Mouse (Mus musculus) adrenal gland, postnatal 36 days (tissue): ENCODE results near the gene Cnst. TPM values are rescaled to one million over a fixed set of nuclear protein-coding genes. Genes with fewer than 3 reads are reported as not detected.

Experiments used
- DNase-seq, 2 experiments: peaks; one replicate each; pipeline ENCODE4 v3.0.0; 2021; ENCODE audit warnings: mixed read lengths in 1 of 2
- total RNA-seq, 2 experiments: library from RNA; stranded (reverse); gene quantifications; 2 replicates each; pipeline ENCODE4 v1.2.3; 2021

Cnst gene
- total RNA-seq, 2 experiments from 2014 or later, result 21.1 to 43.6 TPM

GRCm38 (mm10) chr1:179592143-179592542 lies 46.0 kb downstream of the Cnst start:
- DNase-seq, result no peak

DNA sequence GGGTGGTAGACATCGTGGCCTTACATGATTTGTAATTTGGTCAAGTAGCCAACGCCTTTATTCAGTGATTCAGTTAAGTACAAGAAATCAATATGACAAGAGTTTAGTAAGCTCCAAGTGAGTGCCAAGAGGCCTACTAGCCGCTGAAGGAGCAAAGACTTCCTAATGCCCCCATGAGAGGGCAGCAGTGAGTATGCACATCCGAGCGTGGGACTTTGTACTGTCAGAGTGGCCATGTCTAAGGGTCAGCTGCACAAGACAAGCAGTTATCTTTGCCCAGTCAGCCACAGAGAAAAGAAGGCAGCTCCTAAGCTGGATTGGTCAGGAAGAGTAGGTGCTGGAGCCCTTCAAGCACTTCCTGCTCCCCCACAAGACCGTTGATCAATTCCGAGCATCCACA lies 46.8 kb downstream of the Cnst start:
- peak; percentile 8 to 29 for DNase-seq

- DNase-seq, result no peak
Observed at GRCm38 (mm10) chr1:179598386-179598785, 52.2 kb downstream of the Cnst start.

DNA sequence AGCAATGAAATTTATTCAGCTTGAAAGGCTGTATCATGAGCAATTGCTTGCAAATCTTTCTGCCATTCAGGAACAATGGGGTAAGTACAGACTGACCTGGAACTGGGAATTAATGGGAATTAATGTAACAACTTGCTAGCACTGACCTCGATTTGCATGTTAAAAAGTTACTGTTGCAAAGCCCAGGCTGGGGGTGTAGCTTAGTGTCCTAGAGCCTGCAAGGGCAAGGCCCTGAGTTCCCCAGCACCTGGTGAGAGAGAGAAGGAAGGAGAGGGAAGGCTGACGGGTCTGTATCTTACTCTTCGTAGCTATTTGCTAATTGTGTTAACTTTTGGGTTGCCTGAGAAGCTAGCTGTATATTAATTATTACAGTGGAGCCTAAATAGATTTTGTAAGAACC lies 58.4 kb downstream of the Cnst start:
- no peak for DNase-seq

DNA sequence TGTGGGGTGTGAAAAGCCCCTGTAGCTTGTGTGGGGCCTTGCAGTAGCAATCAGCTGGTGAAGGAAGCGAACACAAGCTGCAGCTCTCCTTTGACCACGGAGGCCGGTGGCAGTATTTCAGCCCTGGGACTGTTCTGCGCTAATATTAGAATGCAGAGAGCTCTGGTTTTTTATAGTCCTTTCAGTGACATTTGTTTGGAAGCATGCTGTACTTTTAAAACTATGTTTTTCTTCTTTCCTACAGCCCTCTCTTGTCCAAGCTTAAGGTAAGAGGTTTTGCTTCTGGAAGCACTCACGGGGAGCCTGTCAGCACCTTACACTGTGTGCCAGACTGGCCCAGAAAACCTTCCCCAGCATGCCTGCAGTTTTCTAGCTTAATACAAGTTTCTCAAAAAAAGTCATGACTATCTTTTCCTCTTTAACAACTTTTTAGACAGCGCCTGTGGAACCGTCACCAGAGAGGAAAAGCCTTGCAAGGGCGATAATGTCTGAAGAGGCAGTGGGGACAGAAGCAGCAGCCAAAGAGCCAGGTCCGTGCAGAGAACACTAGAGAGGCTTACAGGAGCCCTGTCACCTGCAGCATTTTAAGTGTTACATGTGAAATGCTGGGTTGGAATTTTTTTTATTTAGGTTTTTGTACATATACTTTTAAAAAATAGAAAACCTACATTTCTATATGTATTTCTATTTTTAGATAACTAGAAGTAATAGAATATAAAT lies 60.0 kb downstream of the Cnst start:
- no peak for DNase-seq

DNA sequence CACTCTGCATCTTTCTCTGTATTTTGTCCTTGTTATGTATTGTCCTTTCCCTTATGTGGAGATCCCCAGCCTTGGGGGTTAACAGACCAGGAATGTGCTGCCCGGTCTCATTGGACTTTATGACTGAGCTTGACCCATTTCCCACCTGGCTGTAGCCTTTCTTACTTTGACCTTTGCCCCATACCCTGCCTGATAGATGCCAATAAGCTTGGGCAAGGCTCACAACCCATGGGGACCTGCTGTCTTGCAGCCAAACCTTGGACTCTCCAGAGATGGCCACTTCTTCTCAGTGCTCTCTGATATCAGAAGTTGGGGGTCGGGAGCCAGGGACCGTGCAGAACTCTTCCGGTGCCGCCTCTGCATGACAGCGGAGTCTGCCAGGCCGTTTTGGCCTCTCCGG lies 62.4 kb downstream of the Cnst start:
- DNase-seq, result peak; percentile 5 to 36

DNA sequence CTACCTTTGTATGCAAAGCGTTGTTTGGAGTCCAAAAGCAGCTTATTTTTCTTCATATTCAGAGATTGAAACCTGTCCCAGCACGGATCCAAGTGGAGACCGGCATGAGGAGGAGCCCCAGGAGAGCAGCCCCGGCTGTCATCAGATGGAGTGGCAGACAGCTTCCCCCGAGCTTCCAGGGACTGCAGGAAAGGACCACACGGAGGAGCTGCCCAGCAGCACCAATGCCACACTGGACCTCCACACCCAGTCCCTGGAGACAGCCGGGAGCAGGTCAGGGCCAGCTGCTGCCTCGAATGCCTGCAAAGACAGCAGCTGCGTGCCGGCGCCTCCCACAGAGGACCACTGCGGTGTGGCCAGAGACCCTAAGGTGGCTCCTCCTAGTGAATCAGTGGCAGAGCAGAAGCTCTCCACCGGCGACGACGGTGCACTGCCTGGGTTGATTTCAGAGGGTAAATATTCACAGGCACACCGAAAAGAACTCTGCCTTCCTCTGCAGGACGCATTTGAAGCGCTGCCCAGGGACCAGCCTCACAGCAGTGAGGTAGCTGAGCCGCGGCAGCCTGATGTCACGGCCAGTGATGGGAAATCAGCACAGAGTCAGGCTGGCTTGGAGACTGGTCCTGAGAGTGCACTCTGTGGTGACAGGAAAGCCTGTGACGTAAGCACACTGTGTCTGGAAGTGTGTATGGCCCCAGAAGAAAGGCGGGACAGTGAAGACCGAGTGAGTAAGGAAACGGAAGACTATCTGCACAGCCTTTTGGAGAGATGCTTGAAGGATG lies 63.7 kb downstream of the Cnst start:
- peak in 1 of 2 experiments; percentile 18 for DNase-seq

DNA sequence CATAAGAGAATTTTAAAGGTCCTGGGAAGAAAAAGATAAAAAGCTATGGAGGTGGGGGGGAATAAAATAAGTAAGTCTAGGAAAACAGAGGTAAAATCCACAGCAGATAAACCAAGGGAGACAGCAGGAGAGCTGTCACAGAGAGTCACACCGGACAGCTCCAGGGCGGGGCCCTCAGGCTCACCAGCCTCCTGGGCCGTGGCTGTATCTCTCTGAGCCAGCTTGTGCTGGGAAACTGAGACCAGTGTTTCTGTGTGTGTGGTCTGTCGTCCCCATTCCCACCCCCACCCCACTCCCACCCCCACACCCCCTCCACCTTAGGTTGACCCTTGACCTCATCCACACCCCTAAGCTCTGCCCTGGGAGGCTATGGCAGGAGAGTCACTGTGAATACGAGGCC lies 65.0 kb downstream of the Cnst start:
- DNase-seq, result no peak

DNA sequence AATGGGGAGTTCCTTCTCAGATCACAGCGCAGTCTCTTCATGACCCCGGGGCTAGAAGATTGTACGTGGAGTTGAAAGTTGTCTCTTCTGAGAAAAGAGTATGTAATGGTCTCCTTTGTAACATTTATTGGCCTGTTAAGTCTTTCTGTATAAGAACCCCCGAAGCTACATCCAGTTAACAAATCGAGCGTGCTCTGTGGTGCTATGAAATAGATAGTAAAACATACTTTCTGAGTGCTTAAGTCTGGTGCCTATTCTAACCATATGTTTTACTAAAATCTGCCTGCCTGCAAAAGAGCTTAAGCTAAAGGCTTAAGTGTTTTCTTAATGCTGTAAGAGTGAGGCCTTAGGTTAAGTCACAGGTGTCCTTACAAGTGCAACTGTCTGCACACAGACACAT lies 66.2 kb downstream of the Cnst start:
- DNase-seq, result no peak

DNA sequence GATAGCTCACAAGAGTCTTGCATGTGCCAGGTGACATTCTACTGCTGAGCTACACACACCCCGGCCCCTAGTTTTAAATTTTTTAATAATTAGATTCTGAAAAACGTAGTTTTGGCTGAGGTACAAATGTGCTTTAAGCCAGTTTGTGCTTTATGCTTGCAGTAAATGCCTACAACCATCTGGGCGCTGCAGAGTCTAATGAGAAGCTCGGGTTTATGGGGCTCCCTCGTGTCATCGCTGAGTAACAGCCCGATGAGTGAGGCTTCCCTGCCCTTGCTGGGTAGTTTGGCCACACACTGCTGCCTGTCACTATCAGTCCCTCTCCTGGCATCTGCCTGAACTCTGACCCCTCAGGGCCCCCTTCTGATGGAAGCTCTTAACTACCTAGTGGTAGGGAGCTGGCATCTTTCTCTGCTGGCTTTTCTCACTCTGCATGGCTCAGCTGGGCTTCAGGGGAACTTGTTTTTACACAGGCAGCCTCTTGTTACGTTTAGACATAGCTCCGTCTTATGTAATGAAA lies 66.9 kb downstream of the Cnst start:
- DNase-seq, result no peak

DNA sequence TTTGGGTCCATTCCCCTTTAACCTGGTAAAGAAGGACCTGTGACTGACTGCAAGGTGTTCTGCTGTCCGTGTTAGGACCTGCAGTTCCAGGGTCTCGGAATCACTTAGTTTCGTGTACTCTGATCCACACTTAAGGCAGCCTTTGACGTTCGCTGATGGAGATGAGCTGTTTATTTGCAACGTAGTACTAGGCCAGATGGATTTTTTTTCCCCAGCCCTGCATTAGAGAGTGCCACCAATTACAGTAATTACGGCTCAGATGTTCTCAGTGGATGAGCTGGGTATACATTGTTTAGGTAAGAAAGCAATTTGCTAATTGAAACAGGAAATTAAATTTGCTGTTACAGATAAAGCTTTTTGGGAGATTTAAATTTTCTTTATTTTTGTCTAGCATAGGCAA lies 71.3 kb downstream of the Cnst start:
- DNase-seq, result no peak

DNA sequence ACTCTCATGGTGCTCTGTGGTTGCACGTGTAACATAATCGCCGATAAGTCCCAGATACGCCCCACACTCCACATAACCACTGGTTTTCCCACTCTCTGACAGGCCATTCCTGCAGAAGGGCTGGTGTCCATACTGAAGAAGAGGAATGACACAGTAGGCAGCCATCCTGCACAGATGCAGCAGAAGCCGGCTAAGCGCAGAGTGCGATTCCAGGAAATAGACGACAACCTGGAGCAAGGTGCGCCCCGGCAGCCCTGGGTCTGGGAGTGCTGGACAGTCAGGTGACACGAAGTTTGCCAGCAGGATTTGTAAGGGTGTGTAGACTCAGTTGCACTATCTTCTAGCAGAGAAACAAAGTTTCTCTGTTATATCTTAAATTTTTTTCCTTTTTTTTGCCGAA lies 76.5 kb downstream of the Cnst start:
- DNase-seq, result no peak

GRCm38 (mm10) chr1:179623657-179624056 lies 77.5 kb downstream of the Cnst start:
- peak; percentile 48 to 56 for DNase-seq

GRCm38 (mm10) chr1:179624354-179624753 lies 78.2 kb downstream of the Cnst start:
- DNase-seq, result peak; percentile 45 to 60

DNA sequence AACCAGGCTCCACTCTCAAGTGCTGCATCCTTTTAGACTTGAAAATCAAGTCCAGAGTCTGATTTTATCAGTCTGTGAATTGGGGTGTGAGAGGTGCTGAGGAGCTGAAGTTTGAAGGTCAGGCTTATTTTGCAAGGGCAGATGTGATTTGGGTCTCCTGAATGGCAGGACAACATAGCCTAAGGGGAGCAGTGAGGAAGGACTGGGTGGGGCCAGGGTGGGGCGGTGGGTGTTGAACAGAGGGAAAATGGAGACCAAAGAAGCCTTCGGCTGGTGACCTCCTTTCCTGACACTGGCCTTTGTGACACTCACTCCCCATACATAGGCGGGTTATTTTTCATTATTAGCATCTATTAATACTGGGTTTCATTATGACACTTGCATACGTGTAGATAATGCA lies 81.7 kb downstream of the Cnst start:
- DNase-seq, result no peak

GRCm38 (mm10) chr1:179628438-179629106 lies 82.4 kb downstream of the Cnst start:
- DNase-seq, result no peak

DNA sequence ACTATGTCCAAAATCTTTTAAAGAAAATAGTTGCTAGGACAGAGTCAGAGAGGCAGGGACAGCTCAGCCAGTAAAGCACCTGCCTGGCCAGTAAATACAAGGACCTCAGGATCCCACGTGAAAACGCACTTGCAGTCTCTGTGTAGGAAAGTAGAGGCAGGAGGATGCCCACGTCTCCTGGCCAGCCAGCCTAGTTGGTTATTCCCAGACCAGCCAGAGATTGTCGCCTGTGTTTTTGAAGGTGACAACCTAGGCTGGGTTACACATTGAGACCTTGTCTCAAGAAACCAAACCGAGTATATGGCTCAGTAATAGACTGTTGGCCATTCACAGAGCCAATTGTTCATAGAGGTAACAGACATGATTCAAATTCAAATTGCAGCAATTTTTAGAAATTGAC lies 83.1 kb downstream of the Cnst start:
- DNase-seq, result no peak

DNA sequence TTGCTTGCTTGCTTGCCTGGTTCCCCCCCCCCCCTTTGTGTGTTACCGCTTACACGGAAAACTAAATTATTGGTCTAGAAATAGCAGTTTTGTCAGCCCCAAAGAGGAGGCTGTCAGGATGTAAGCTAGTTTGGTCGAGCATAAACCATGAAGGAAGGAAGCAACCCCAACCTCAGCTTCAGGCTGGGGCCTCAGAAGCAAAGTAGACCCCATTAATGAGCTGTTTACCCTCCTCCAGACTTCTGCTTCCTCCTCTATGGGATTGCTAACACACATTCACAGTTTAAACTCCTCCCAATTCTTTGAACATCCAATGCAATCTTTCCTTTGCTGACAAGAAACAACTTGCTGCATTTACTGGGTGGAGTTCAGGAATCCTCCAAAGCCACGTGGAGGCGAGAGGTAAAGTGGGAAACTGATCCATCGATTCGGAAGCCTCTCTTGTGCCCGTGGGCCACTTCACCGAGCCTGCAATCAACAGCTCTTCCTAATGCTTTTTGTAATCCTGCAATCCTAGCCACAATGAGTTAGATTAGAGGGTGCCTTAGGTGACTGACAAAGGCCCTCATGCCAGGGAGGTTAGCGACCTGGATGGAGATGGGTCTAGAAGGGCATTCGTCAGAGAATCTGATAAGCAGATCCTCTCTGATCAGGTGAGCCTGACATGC lies 86.7 kb downstream of the Cnst start:
- no peak for DNase-seq

DNA sequence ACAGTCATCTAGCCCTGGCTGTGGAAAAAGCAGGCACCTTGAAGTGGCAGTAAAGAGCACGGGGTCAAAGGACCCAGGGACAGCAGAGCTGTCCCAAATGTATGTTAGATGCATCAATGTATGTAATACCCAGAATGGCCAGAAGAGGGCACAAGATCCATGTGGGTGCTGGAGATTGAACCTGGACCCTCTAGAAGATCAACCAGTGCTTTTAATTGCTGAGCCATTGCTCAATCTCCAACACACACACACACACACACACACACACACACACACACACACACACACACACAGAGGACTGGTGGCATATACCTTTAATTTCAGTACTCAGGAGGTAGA lies 87.2 kb downstream of the Cnst start:
- DNase-seq, result peak in 1 of 2 experiments; percentile 14

DNA sequence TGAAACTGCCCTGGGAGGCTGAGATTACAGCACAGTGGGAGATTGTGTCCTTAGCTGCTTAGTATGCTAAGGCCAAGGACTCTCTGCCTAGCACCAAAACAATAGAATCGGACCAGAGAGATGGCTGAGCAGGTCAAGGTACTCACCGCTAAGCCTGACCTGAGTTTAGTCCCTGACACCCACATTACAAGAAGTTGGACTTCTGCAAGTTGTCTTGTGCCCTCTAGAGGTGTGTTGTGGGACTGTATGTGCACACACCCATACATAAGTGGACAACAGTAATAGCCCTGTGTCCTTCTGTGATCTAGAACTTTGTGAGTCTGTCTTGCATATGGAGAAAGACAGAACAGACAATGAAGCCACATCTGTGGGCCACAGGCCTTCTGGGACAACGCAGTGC lies 88.0 kb downstream of the Cnst start:
- peak; percentile 5 to 8 for DNase-seq

- no peak for DNase-seq
Observed at GRCm38 (mm10) chr1:179642726-179643125, 96.6 kb downstream of the Cnst start.

DNA sequence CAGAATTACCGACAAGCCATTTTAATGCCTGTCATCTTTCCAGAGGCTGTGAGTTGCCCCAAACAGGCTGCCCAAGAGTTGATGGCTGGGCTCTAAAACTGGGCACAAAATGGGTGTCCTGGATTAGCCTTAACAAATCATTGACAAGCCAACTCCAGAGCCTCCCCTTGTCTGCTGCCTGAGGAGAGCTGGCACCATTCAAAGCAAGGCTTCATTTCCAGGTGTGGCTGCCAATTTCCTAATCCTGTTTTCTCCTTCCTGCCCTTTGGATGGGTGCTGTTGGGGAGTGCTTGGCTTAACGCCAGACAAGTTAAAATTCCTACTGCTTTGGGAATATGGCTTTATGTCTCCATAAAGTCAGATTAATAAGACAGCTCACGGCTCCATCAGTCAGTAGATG lies 98.0 kb downstream of the Cnst start:
- no peak for DNase-seq
